Mouse (Mus musculus) CH12.LX (cell line): ENCODE data around the gene Raph1. TPM values are rescaled to one million over a fixed set of nuclear protein-coding genes. Genes with fewer than 3 reads are reported as not detected.

Experiments used
- DNase-seq: peaks from one replicate; pipeline ENCODE4 v3.0.0-alpha.2; 2013; ENCODE audit errors: extremely low read depth
- H3K27ac ChIP-seq: 2 replicates; pipeline ENCODE4 v1.5.1; 2012; ENCODE audit warnings: low read depth, mild to moderate bottlenecking, control low read depth, moderate library complexity; ENCODE audit not compliant: insufficient read depth
- H3K27me3 ChIP-seq: replicated peaks from 2 replicates; pipeline ENCODE3; 2012; ENCODE audit warnings: inconsistent platforms
- H3K36me3 ChIP-seq, 2 experiments: replicated peaks in 1 of 2; 2 replicates each; pipeline versions ENCODE3 to v1.6.1; 2012; ENCODE audit warnings: inconsistent platforms in 1 of 2, low read length in 1 of 2, mild to moderate bottlenecking in 1 of 2, mixed read lengths in 1 of 2, moderate library complexity in 1 of 2; ENCODE audit not compliant: control insufficient read depth in 1 of 2, insufficient read depth in 1 of 2
- H3K4me1 ChIP-seq, 2 experiments: 2 replicates each; pipeline ENCODE4 v1.6.1; 2012; ENCODE audit warnings: inconsistent platforms in 1 of 2, moderate library complexity in 1 of 2; ENCODE audit not compliant: insufficient read depth in 2 of 2, control insufficient read depth in 1 of 2
- H3K4me2 ChIP-seq: 2 replicates; pipeline ENCODE4 v1.6.1; 2012; ENCODE audit warnings: low read depth, mild to moderate bottlenecking, control low read depth; ENCODE audit not compliant: poor library complexity, insufficient read depth, severe bottlenecking
- H3K4me3 ChIP-seq, 3 experiments: fragments of 150-350 bp in 1 of 3; sonication (generic) in 1 of 3; replicated peaks in 1 of 3; 2 replicates each; pipeline versions ENCODE3 to v1.5.1; 2011 to 2012; ENCODE audit warnings: low read depth in 2 of 3, low read length in 2 of 3, mild to moderate bottlenecking in 2 of 3, moderate library complexity in 2 of 3, control low read depth in 1 of 3, improper control_type of control experiment in 1 of 3, inconsistent platforms in 1 of 3, mixed read lengths in 1 of 3; ENCODE audit not compliant: poor library complexity in 1 of 3
- H3K79me2 ChIP-seq: replicated peaks from 2 replicates; pipeline ENCODE4 v1.6.1; 2012; ENCODE audit warnings: mild to moderate bottlenecking, moderate library complexity; ENCODE audit not compliant: control insufficient read depth, poor library complexity, insufficient read depth, severe bottlenecking; ENCODE audit errors: extremely low read depth
- H3K9ac ChIP-seq: 2 replicates; pipeline ENCODE4 v1.6.1; 2012; ENCODE audit warnings: low read depth, mild to moderate bottlenecking, control low read depth, moderate library complexity; ENCODE audit not compliant: insufficient read depth
- H3K9me3 ChIP-seq: replicated peaks from 2 replicates; pipeline ENCODE3; 2012; ENCODE audit warnings: low read length, inconsistent platforms, mixed read lengths
- CTCF ChIP-seq, 2 experiments: IDR thresholded peaks in 1 of 2; conservative IDR thresholded peaks in 1 of 2; 2 replicates each; pipeline ENCODE4 v1.5.1; 2011 to 2012; ENCODE audit warnings: low read depth in 2 of 2, low read length in 2 of 2, improper control_type of control experiment in 1 of 2, inconsistent platforms in 1 of 2, mild to moderate bottlenecking in 1 of 2, moderate library complexity in 1 of 2
- EP300 ChIP-seq: IDR thresholded peaks from 2 replicates; pipeline ENCODE4 v1.6.1; 2011; ENCODE audit warnings: low read length, improper control_type of control experiment
- GABPA ChIP-seq: IDR thresholded peaks from 2 replicates; pipeline ENCODE4 v1.6.1; 2012; ENCODE audit warnings: low read depth, low read length, improper control_type of control experiment, inconsistent platforms; ENCODE audit not compliant: insufficient replicate concordance
- HCFC1 ChIP-seq: IDR thresholded peaks from 2 replicates; pipeline ENCODE4 v1.6.1; 2012; ENCODE audit warnings: low read depth, mild to moderate bottlenecking, inconsistent platforms, low read length, improper control_type of control experiment
- IRF4 ChIP-seq: IDR thresholded peaks from 2 replicates; pipeline ENCODE4 v1.6.1; 2014; ENCODE audit warnings: low read depth, mild to moderate bottlenecking, inconsistent platforms, low read length, improper control_type of control experiment
- JUN ChIP-seq: IDR thresholded peaks from 2 replicates; pipeline ENCODE4 v1.6.1; 2011; ENCODE audit warnings: low read depth, mild to moderate bottlenecking, low read length, improper control_type of control experiment, moderate library complexity; ENCODE audit not compliant: insufficient read depth
- JUND ChIP-seq: conservative IDR thresholded peaks from 2 replicates; pipeline ENCODE4 v1.6.1; 2011; ENCODE audit warnings: low read depth, low read length, improper control_type of control experiment
- MXI1 ChIP-seq: IDR thresholded peaks from 2 replicates; pipeline ENCODE4 v1.6.1; 2011; ENCODE audit warnings: mild to moderate bottlenecking, low read depth, low read length, improper control_type of control experiment
- NRF1 ChIP-seq: IDR thresholded peaks from 2 replicates; pipeline ENCODE4 v1.6.1; 2014; ENCODE audit warnings: low read depth, mild to moderate bottlenecking, inconsistent platforms, low read length, improper control_type of control experiment, moderate library complexity
- PAX5 ChIP-seq: IDR thresholded peaks from 2 replicates; pipeline ENCODE4 v1.6.1; 2012; ENCODE audit warnings: low read length, inconsistent platforms, mixed read lengths
- POLR2AphosphoS2 ChIP-seq: IDR thresholded peaks from 2 replicates; pipeline ENCODE4 v1.6.1; 2011; ENCODE audit warnings: low read depth, low read length, improper control_type of control experiment
- RAD21 ChIP-seq: IDR thresholded peaks from 2 replicates; pipeline ENCODE4 v1.6.1; 2011; ENCODE audit warnings: low read depth, mild to moderate bottlenecking, low read length, improper control_type of control experiment, moderate library complexity
- SIN3A ChIP-seq: IDR thresholded peaks from 2 replicates; pipeline ENCODE4 v1.6.1; 2012; ENCODE audit warnings: low read length, improper control_type of control experiment, inconsistent platforms
- SMC3 ChIP-seq: IDR thresholded peaks from 2 replicates; pipeline ENCODE4 v1.6.1; 2011; ENCODE audit warnings: low read depth, low read length, improper control_type of control experiment
- TCF12 ChIP-seq: IDR thresholded peaks from 2 replicates; pipeline ENCODE4 v1.6.1; 2014; ENCODE audit warnings: low read depth, mild to moderate bottlenecking, inconsistent platforms, low read length, improper control_type of control experiment
- UBTF ChIP-seq: IDR thresholded peaks from 2 replicates; pipeline ENCODE4 v1.6.1; 2012; ENCODE audit warnings: low read depth, mild to moderate bottlenecking, inconsistent platforms, low read length, improper control_type of control experiment, moderate library complexity
- USF1 ChIP-seq: IDR thresholded peaks from 2 replicates; pipeline ENCODE4 v1.6.1; 2014; ENCODE audit warnings: low read depth, mild to moderate bottlenecking, inconsistent platforms, low read length, improper control_type of control experiment
- USF2 ChIP-seq: conservative IDR thresholded peaks from 2 replicates; pipeline ENCODE4 v1.6.1; 2011; ENCODE audit warnings: low read depth, low read length, improper control_type of control experiment
- ZC3H11A ChIP-seq: IDR thresholded peaks from 2 replicates; pipeline ENCODE4 v1.6.1; 2012; ENCODE audit warnings: low read depth, mild to moderate bottlenecking, inconsistent platforms, low read length, improper control_type of control experiment
- ZMIZ1 ChIP-seq: IDR thresholded peaks from 2 replicates; pipeline ENCODE4 v1.6.1; 2012; ENCODE audit warnings: low read depth, mild to moderate bottlenecking, inconsistent platforms, low read length, improper control_type of control experiment
- dilution Hi-C: fragments of 300-500 bp; cut with MboI; formaldehyde crosslinking; loops from 2 replicates; pipeline ENCODE4 v1.14.3; 2020; ENCODE audit warnings: low sequenced_read_pairs; ENCODE audit not compliant: extremely low pct_unique_long_range_greater_than_20kb, extremely low pct_ligation_motif_present
- in situ Hi-C: fragments of 300-500 bp; cut with MboI; formaldehyde crosslinking; loops from 3 replicates; pipeline ENCODE4 v1.14.3; 2019; ENCODE audit warnings: low sequenced_read_pairs, low pct_ligation_motif_present, low pct_unique_long_range_greater_than_20kb, mixed read lengths
- polyA plus RNA-seq: library from polyadenylated mRNA; unstranded; fragments of >175 nt; gene quantifications from 2 replicates; pipeline ENCODE4 v1.2.1, GENCODE M21; 2012; ENCODE audit warnings: low read depth; ENCODE audit not compliant: insufficient read length
- total RNA-seq, 2 experiments: library from RNA; depleted of rRNA; stranded (reverse); fragments of 300-350 nt in 1 of 2; fragments of >200 nt in 1 of 2; gene quantifications; 2 replicates each; pipeline ENCODE4 v1.2.3; 2012 to 2014

Raph1 gene
- total and polyA plus RNA-seq, 3 experiments: 3.7 to 7.6 (median 5.7) TPM

DNA sequence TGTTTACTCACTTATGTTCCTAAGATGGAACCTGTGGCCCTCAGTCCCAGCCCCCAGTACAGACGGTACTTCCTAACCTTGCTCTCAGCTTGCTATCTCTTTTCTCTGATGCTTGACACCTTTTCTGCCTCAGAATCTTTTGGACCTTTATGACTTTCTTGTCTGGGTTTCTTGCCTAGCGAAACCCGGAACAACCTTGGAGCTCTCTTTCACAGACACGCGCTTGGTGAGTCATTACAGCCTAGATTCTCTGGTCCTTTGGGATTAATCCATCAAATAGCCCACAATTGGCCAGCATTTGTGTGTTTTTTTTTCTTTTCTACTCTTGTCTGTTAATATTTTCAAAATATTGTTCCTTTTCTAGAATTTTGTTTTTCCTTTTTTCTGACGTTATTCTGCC, 26.2 kb upstream of the Raph1 start:
- dilution Hi-C loops (no loop called here), in situ Hi-C loops (no loop called here)
- H3K27me3 ChIP-seq: no peaks in the 10 kb centered on the region
- peaks cover 3% of the 10 kb centered on the region for H3K9me3 ChIP-seq
- no peak overlapping the region for H3K4me2 ChIP-seq
- no peaks in the 10 kb centered on the region for H3K79me2 ChIP-seq
- H3K4me1 ChIP-seq: no peaks in the 10 kb centered on the region
- no peak overlapping the region for H3K27ac ChIP-seq
- no peaks in the 10 kb centered on the region for H3K36me3 ChIP-seq
- no peak overlapping the region for H3K4me3 ChIP-seq
- no peak overlapping the region for H3K9ac ChIP-seq
- DNase-seq: no peak
- no peak for TF ChIP-seq HCFC1
- TF ChIP-seq MXI1: no peak

DNA sequence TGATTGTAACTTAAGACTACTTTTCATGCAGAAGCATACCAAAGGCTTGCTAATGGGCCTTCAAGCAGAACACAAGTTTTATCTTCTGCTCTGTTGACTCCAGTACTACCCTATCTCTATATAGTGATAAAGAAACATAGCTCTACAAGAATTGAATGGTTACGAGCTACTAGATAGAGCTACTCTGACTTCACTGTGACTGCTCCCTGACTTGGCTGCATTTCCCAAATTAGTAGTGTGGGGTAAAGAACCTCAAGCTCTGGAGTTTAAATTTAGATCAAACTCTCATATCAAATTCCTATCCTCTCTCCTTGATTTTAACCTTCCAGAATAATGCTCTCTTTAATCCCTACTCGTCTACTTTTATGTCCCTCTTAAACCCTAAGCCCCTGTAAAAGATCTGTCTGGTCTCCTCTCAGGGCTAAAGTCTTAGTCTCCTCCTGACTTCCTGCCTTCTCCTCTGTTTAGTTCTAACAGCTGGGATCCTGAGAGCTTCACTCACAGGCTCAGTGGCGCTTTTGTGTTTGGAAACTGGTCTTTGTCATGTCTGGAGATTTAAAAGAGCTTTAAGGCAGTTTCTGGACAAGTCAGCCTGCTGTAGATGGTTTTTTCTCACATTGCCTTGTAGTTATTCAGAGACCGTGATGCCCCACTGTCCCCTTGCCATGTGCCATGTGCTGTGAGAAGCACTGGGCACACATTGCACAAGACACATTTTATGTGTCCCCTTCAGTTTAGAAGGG, 22.2 kb upstream of the Raph1 start:
- no peaks in the 10 kb centered on the region for H3K4me1 ChIP-seq
- no peak overlapping the region for H3K9ac ChIP-seq
- no peaks in the 10 kb centered on the region for H3K79me2 ChIP-seq
- in situ Hi-C loops (no loop called here), dilution Hi-C loops (no loop called here)
- no peak overlapping the region for H3K27ac ChIP-seq
- H3K4me3 ChIP-seq: no peak overlapping the region
- no peak for DNase-seq
- H3K27me3 ChIP-seq: no peaks in the 10 kb centered on the region
- TF ChIP-seq TCF12 (no peak), IRF4 (no peak), NRF1 (no peak), JUND (no peak), EP300 (no peak), POLR2AphosphoS2 (no peak), JUN (no peak), UBTF (no peak), SMC3 (no peak), SIN3A (no peak), ZMIZ1 (no peak), PAX5 (no peak), USF1 (no peak), CTCF (conservative IDR thresholded peaks at IDR 0.05 in 1 of 2, IDR thresholded peaks at IDR 0.05 in 1 of 2; ENCODE audit: low read depth in 2 of 2, low read length in 2 of 2) (no peak), RAD21 (no peak), GABPA (no peak), ZC3H11A (no peak), USF2 (no peak)
- H3K9me3 ChIP-seq: peaks cover 3% of the 10 kb centered on the region
- no peaks in the 10 kb centered on the region for H3K36me3 ChIP-seq
- no peak overlapping the region for H3K4me2 ChIP-seq
